Mouse (Mus musculus): ENCODE results near the gene Rcn3. TPM values are rescaled to one million over a fixed set of nuclear protein-coding genes. Genes with fewer than 3 reads are reported as not detected.

The Rcn3 gene
- 215 and 228 TPM in 2 replicates for polyA plus RNA-seq (2015; fragmentation: Nextera tagmentation; extraction: Ambion mirVana)

GRCm38 (mm10) chr7:45092048-45092447 lies at the start of gene Rcn3:
Gene Rcn3 (minus strand): TSS chr7:45092221.
- WGBS = under 1% methylated on average over 16 of the region's 16 CpGs
- no peaks in the 10 kb centered on the region for H3K9me3 ChIP-seq (replicated peaks; ENCODE audit: low read length)

GRCm38 (mm10) chr7:45141319-45141718 lies 49.3 kb upstream of the Rcn3 start:
- no peak for TF ChIP-seq CTCF (IDR thresholded peaks at IDR 0.05; ENCODE audit: low read depth)
- no peak overlapping the region for H3K4me3 ChIP-seq (replicated peaks; ENCODE audit: low read depth, low read length)
- H3K27me3 ChIP-seq (ENCODE audit: insufficient read depth, low read length) = no peaks in the 10 kb centered on the region
- H3K27ac ChIP-seq = no peak overlapping the region
- ATAC-seq (replicated peaks; ENCODE audit: low FRiP score, low read depth) = no peak
- peaks cover 32% of the 10 kb centered on the region for H3K36me3 ChIP-seq (ENCODE audit: insufficient read depth, low read length)
- DNase-seq (ENCODE audit: low spot score) = no peak
- no peaks in the 10 kb centered on the region for H3K9me3 ChIP-seq (replicated peaks; ENCODE audit: low read length)
- no peak overlapping the region for H3K9ac ChIP-seq (ENCODE audit: low read depth, low read length)
- no peaks in the 10 kb centered on the region for H3K4me1 ChIP-seq (replicated peaks; ENCODE audit: insufficient read depth, low read length)
- 86% methylated on average over 3 of the region's 3 CpGs for WGBS
- H3K4me2 ChIP-seq (ENCODE audit: low read length) = no peak overlapping the region

More at GRCm38 (mm10) chr7:45092048-45092447, at the start of gene Rcn3:
- no peaks in the 10 kb centered on the region for H3K27me3 ChIP-seq (ENCODE audit: insufficient read depth, low read length)
- H3K36me3 ChIP-seq (ENCODE audit: insufficient read depth, low read length) = peaks cover 9% of the 10 kb centered on the region; the same call in 1 of the 2 replicates
- ATAC-seq (replicated peaks; ENCODE audit: low FRiP score, low read depth) = peak; percentile 86
- H3K4me1 ChIP-seq (replicated peaks; ENCODE audit: insufficient read depth, low read length) = 0 out of 2 replicates have a peak, but pooled peaks cover 9% of the 10 kb centered on the region
- H3K27ac ChIP-seq = peak within 1 kb of the TSS; percentile 84
- peak within 1 kb of the TSS; percentile 74 for H3K9ac ChIP-seq (ENCODE audit: low read depth, low read length)
- no peak for TF ChIP-seq CTCF (IDR thresholded peaks at IDR 0.05; ENCODE audit: low read depth)
- peak within 1 kb of the TSS; percentile 51 for H3K4me3 ChIP-seq (replicated peaks; ENCODE audit: low read depth, low read length)
- peak within 1 kb of the TSS; percentile 71 for H3K4me2 ChIP-seq (ENCODE audit: low read length)
- peak; percentile 99 for DNase-seq (ENCODE audit: low spot score)

DNA sequence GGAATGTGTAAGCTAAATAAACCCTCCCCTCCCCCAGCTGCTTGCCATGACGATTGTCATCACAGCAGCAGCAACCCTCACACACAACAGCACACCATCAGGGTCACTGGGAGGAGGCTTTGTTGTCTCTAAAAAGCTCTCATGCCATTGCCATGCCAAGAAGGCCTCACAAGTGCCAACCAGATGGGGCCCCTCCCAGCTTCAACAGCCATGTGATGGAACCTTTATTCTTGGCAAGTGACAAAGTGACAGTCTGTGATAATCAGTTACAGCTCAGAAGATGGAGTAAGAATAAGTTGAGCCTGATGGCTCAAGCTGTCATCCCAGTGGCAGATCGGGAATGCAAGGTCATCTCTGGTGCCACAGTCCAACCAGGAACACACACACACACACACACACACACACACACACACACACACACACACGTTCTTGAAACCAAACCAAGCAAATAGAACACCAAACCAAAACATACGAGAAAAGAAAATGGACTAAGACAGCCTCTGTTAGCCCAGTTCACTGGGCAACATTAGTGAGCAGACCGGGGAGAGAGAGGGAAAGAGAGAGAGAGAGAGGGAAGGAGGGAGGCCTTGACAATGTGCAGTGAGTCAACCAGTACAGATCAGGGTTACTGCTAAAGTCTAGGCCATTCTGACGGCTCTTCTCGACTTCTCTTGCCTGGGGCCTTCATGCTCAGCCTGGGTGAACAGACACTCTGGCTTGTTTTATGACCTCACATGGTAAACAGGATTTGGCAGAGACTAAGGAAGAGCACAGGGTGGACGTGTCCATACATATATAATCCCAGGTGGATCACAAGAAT lies 48.1 kb upstream of the Rcn3 start:
- no peak overlapping the region for H3K4me3 ChIP-seq (replicated peaks; ENCODE audit: low read depth, low read length)
- TF ChIP-seq CTCF (IDR thresholded peaks at IDR 0.05; ENCODE audit: low read depth) = no peak
- 71% methylated on average over 8 of the region's 8 CpGs for WGBS
- no peaks in the 10 kb centered on the region for H3K27me3 ChIP-seq (ENCODE audit: insufficient read depth, low read length)
- no peak overlapping the region for H3K27ac ChIP-seq
- H3K4me2 ChIP-seq (ENCODE audit: low read length) = no peak overlapping the region
- H3K9me3 ChIP-seq (replicated peaks; ENCODE audit: low read length) = no peaks in the 10 kb centered on the region
- peaks cover 22% of the 10 kb centered on the region for H3K36me3 ChIP-seq (ENCODE audit: insufficient read depth, low read length)
- no peak overlapping the region for H3K9ac ChIP-seq (ENCODE audit: low read depth, low read length)
- H3K4me1 ChIP-seq (replicated peaks; ENCODE audit: insufficient read depth, low read length) = 0 out of 2 replicates have a peak, but pooled peaks cover 3% of the 10 kb centered on the region
- DNase-seq (ENCODE audit: low spot score) (no peak), ATAC-seq (replicated peaks; ENCODE audit: low FRiP score, low read depth) (no peak)

- 70% methylated on average over 1 of the region's 1 CpGs for WGBS
- DNase-seq (ENCODE audit: low spot score) = no peak
- TF ChIP-seq CTCF (IDR thresholded peaks at IDR 0.05; ENCODE audit: low read depth) = no peak
- H3K27ac ChIP-seq = no peak overlapping the region
- no peak overlapping the region for H3K4me3 ChIP-seq (replicated peaks; ENCODE audit: low read depth, low read length)
- H3K9me3 ChIP-seq (replicated peaks; ENCODE audit: low read length) = no peaks in the 10 kb centered on the region
- H3K4me1 ChIP-seq (replicated peaks; ENCODE audit: insufficient read depth, low read length) = peaks cover 9% of the 10 kb centered on the region; the same call in 1 of the 2 replicates
- H3K27me3 ChIP-seq (ENCODE audit: insufficient read depth, low read length) = no peaks in the 10 kb centered on the region
- no peak overlapping the region for H3K4me2 ChIP-seq (ENCODE audit: low read length)
- H3K36me3 ChIP-seq (ENCODE audit: insufficient read depth, low read length) = peaks cover 8% of the 10 kb centered on the region; the same call in 1 of the 2 replicates
- H3K9ac ChIP-seq (ENCODE audit: low read depth, low read length) = no peak overlapping the region; the same call in 1 of the 2 replicates
- no peak for ATAC-seq (replicated peaks; ENCODE audit: low FRiP score, low read depth)
These were observed 46.4 kb upstream of the Rcn3 start for GRCm38 (mm10) chr7:45138403-45138802.

DNA sequence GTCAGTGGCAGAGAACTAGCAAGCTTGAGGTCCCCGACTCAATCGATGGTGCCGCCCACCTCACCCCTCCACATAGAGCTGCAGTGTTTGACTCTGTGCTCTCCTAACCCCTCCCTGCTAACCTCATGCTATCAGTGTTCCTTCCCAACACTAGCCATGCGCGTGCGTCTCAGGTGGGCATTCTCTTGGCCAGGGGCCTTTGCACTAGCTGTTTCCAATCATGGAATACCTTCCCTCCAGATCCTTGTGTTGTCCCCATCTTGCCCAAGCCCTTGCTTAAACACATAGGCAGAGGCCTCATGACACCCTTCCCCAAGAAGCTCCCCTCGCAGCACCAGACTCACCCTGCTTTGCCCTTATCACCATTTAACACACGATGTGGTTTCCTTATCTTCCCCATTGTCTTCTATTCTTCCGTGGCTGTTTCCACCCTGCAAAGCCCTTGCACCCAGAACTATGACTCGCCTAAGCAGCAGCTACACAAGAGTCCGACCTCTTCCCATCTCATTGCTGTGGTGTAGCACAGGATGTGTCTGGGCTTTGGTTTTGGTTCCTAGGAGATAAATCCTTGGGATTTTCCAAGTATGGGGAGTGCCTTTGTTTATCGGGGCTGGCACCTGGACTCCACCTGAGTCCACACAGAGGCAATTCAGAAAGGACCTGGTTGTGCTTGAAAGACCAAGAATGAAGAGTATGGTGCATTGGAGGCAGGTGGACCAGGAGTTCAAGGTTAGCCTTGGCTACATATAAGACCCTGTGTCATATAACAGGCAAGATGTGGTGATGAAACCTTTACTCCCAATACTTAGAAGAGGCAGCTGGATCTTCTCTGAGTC lies 45.4 kb upstream of the Rcn3 start:
- Histone ChIP-seq H3K9ac (ENCODE audit: low read depth, low read length) (no peak overlapping the region), H3K4me2 (ENCODE audit: low read length) (no peak overlapping the region), H3K36me3 (ENCODE audit: insufficient read depth, low read length) (no peaks in the 10 kb centered on the region), H3K9me3 (replicated peaks; ENCODE audit: low read length) (no peaks in the 10 kb centered on the region), H3K27ac (no peak overlapping the region), H3K4me1 (replicated peaks; ENCODE audit: insufficient read depth, low read length) (peaks cover 9% of the 10 kb centered on the region; the same call in 1 of the 2 replicates), H3K4me3 (replicated peaks; ENCODE audit: low read depth, low read length) (no peak overlapping the region), H3K27me3 (ENCODE audit: insufficient read depth, low read length) (no peaks in the 10 kb centered on the region)
- no peak for DNase-seq (ENCODE audit: low spot score)
- 78% methylated on average over 12 of the region's 12 CpGs for WGBS
- ATAC-seq (replicated peaks; ENCODE audit: low FRiP score, low read depth) = no peak
- TF ChIP-seq CTCF (IDR thresholded peaks at IDR 0.05; ENCODE audit: low read depth) = no peak

DNA sequence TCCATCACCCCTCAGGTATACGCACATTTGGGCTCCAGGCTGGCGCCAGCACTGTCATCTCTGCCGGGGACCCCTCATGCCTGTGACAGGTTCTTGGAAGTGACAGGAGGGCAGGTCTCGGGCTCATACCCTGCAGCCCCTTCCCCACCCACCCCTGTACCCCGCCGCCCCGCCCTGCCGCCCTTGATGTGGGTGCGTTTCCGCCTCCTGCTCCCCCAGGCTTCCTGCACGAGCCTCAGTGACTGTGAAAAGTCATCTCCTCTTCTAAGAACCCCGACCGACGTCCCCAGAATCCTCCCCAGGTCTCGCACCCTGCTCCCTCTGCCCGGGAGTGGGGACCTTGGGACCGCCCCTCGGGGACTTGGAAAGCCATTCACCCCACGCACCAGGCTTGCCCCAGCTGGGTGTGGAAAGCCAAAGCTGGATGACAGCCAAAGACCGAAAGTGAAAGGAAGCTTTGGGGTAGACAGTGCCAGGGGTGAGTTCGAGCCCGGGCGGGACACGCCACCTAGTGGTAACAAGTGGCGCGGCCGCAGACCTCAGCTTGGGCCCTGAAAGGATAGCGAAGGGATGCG lies 44.1 kb upstream of the Rcn3 start, which contains the start of the genes Gm45713 and Flt3l:
TSS of gene Gm45713 (minus strand) at position 239 of the 575 bp plus-strand sequence.
TSS of gene Flt3l (minus strand) at position 440 of the 575 bp plus-strand sequence.
- peak within 1 kb of the TSS; percentile 91 for H3K4me2 ChIP-seq (ENCODE audit: low read length)
- peaks cover 9% of the 10 kb centered on the region; the same call in 1 of the 2 replicates for H3K4me1 ChIP-seq (replicated peaks; ENCODE audit: insufficient read depth, low read length)
- peak within 1 kb of the TSS; percentile 67 for H3K4me3 ChIP-seq (replicated peaks; ENCODE audit: low read depth, low read length)
- H3K27me3 ChIP-seq (ENCODE audit: insufficient read depth, low read length) = no peaks in the 10 kb centered on the region
- peak within 1 kb of the TSS; percentile 66 for H3K9ac ChIP-seq (ENCODE audit: low read depth, low read length)
- no peaks in the 10 kb centered on the region for H3K36me3 ChIP-seq (ENCODE audit: insufficient read depth, low read length)
- TF ChIP-seq CTCF (IDR thresholded peaks at IDR 0.05; ENCODE audit: low read depth) = peak; percentile 99
- no peaks in the 10 kb centered on the region for H3K9me3 ChIP-seq (replicated peaks; ENCODE audit: low read length)
- DNase-seq (ENCODE audit: low spot score) (peak; percentile 93), ATAC-seq (replicated peaks; ENCODE audit: low FRiP score, low read depth) (peak; percentile 73)
- no peak within 1 kb of the TSS; the same call in 1 of the 2 replicates for H3K27ac ChIP-seq
- 1% methylated on average over 29 of the region's 29 CpGs for WGBS

Measured in kidney, postnatal 0 days (tissue).